Mouse (Mus musculus) neural tube, embryonic 10.5 days (tissue): Measurements from ENCODE around the gene 4930426L09Rik.

Experiments
- DNase-seq: peaks from one replicate; pipeline ENCODE4 v3.0.0-alpha.2; 2017; ENCODE audit warnings: low spot score; ENCODE audit errors: extremely low spot score

4930426L09Rik gene

GRCm38 (mm10) chr2:19011443-19011842 is 13.3 kb downstream of the 4930426L09Rik start:
- DNase-seq, result no peak

- DNase-seq, result no peak
Measured at GRCm38 (mm10) chr2:19016348-19016747, 18.2 kb downstream of the 4930426L09Rik start.

- DNase-seq, result no peak
Measured at GRCm38 (mm10) chr2:19016839-19017238, 18.7 kb downstream of the 4930426L09Rik start.

GRCm38 (mm10) chr2:19018034-19018433 is 19.9 kb downstream of the 4930426L09Rik start:
- DNase-seq, result no peak

- DNase-seq, result no peak
Measured at GRCm38 (mm10) chr2:19024807-19025206, 26.7 kb downstream of the 4930426L09Rik start.

GRCm38 (mm10) chr2:19037430-19037829 is 39.3 kb downstream of the 4930426L09Rik start:
- no peak for DNase-seq

- DNase-seq, result no peak
Measured at GRCm38 (mm10) chr2:19037907-19038570, 39.9 kb downstream of the 4930426L09Rik start.

GRCm38 (mm10) chr2:19048225-19048624 is 50.1 kb downstream of the 4930426L09Rik start:
- no peak for DNase-seq

GRCm38 (mm10) chr2:19049341-19049740 is 51.2 kb downstream of the 4930426L09Rik start:
- no peak for DNase-seq
